ENCODE assay signal across 7 mouse cellular contexts in genomic region chr11:88614527-88615305, GRCm38 (mm10).
A peak's percentile ranks its signal among the peaks of the same experiment; 100 is the strongest.
DNase-seq lines count a peak whose midpoint lies in the region; ATAC-seq and TF ChIP-seq lines count a peak whose summit lies in the region.

No protein-coding gene starts in this region.

- H3K4me2 ChIP-seq in CH12.LX (ENCODE audit: insufficient read depth, low read depth, poor library complexity, severe bottlenecking), result peak overlapping the region; percentile 61
- H3K4me2 ChIP-seq in liver, embryonic 15.5 days, result peak overlapping the region; percentile 54

- no peak for TF ChIP-seq CTCF in layer of hippocampus, adult 2 months (conservative IDR thresholded peaks at IDR 0.05)
- TF ChIP-seq CTCF in CH12.LX (conservative IDR thresholded peaks at IDR 0.05 in 1 of 2, IDR thresholded peaks at IDR 0.05 in 1 of 2; ENCODE audit: low read depth in 2 of 2, low read length in 2 of 2), result no peak

- no peak for DNase-seq in layer of hippocampus, adult 2 months (ENCODE audit: low spot score in 2 of 2)
- no peak for DNase-seq in layer of hippocampus, adult 9-11 months
- DNase-seq in CH12.LX (ENCODE audit: extremely low read depth), result peak; percentile 81
- no peak for DNase-seq in ovary, postnatal 14 days (ENCODE audit: low spot score)
- no peak for DNase-seq in embryo, embryonic 10.5 days (ENCODE audit: low spot score)

- WGBS in liver, embryonic 15.5 days (ENCODE audit: insufficient replicate concordance), result 35% methylated on average over 11 of the region's 11 CpGs

- dilution Hi-C loops in CH12.LX (cut with MboI; ENCODE audit: extremely low pct_ligation_motif_present, extremely low pct_unique_long_range_greater_than_20kb, low sequenced_read_pairs), result no loop called here

- peaks cover 17% of the 10 kb centered on the region for H3K79me2 ChIP-seq in CH12.LX (replicated peaks; ENCODE audit: control insufficient read depth, extremely low read depth, insufficient read depth, poor library complexity, severe bottlenecking)

- peak; percentile 30; the same call in 1 of the 2 replicates for TF ChIP-seq POLR2A in CH12.LX (IDR thresholded peaks at IDR 0.05; ENCODE audit: low read depth, low read length)

- TF ChIP-seq RAD21 in CH12.LX (IDR thresholded peaks at IDR 0.05; ENCODE audit: low read depth, low read length), result no peak; the same call in 1 of the 2 replicates

- peaks cover 4 to 35% of the 10 kb centered on the region in 2 experiments for H3K36me3 ChIP-seq in CH12.LX (replicated peaks in 1 of 2; ENCODE audit: control insufficient read depth in 1 of 2, insufficient read depth in 1 of 2, low read length in 1 of 2)
- no peaks in the 10 kb centered on the region for H3K36me3 ChIP-seq in liver, embryonic 15.5 days (replicated peaks)

- peak overlapping the region; percentile 81 for H3K27ac ChIP-seq in layer of hippocampus, adult 2 months
- peak overlapping the region; percentile 96 for H3K27ac ChIP-seq in CH12.LX (ENCODE audit: insufficient read depth, low read depth)
- H3K27ac ChIP-seq in brown adipose tissue, adult 24 weeks (replicated peaks; ENCODE audit: low read depth, low read length), result peak overlapping the region; percentile 53; the same call in 1 of the 2 replicates
- peak overlapping the region; percentile 61 for H3K27ac ChIP-seq in liver, embryonic 15.5 days (replicated peaks)

- peak; percentile 43 for ATAC-seq in liver, embryonic 15.5 days (ENCODE audit: insufficient read depth)

- no peak overlapping the region for H3K4me3 ChIP-seq in layer of hippocampus, adult 2 months
- H3K4me3 ChIP-seq in CH12.LX (replicated peaks in 1 of 3; ENCODE audit: low read depth in 2 of 3, low read length in 2 of 3, poor library complexity in 1 of 3), result peak overlapping the region; percentile 28 to 38 (median 30)
- H3K4me3 ChIP-seq in brown adipose tissue, adult 24 weeks (ENCODE audit: insufficient read depth, low read depth, low read length), result no peak overlapping the region
- peak overlapping the region; percentile 9; the same call in 1 of the 2 replicates for H3K4me3 ChIP-seq in liver, embryonic 15.5 days (replicated peaks)

- in situ Hi-C loops in CH12.LX (cut with MboI; ENCODE audit: low pct_ligation_motif_present, low pct_unique_long_range_greater_than_20kb, low sequenced_read_pairs), result no loop called here

- H3K9me3 ChIP-seq in CH12.LX (replicated peaks; ENCODE audit: low read length), result no peaks in the 10 kb centered on the region
- H3K9me3 ChIP-seq in liver, embryonic 15.5 days (replicated peaks), result no peaks in the 10 kb centered on the region

- H3K4me1 ChIP-seq in CH12.LX (ENCODE audit: control insufficient read depth in 1 of 2, insufficient read depth in 2 of 2), result peaks cover 38 to 86% of the 10 kb centered on the region in 2 experiments
- H3K4me1 ChIP-seq in brown adipose tissue, adult 24 weeks (ENCODE audit: control insufficient read depth, insufficient read depth, insufficient read length, low read length), result peaks cover 16% of the 10 kb centered on the region
- peaks cover 69% of the 10 kb centered on the region for H3K4me1 ChIP-seq in liver, embryonic 15.5 days (replicated peaks)

- peak overlapping the region; percentile 50 for H3K9ac ChIP-seq in CH12.LX (ENCODE audit: insufficient read depth, low read depth)
- H3K9ac ChIP-seq in liver, embryonic 15.5 days, result 0 out of 2 replicates have a peak overlapping the region, but pooled peaks have one; percentile 1

- H3K27me3 ChIP-seq in CH12.LX (replicated peaks), result no peaks in the 10 kb centered on the region
- H3K27me3 ChIP-seq in liver, embryonic 15.5 days, result no peaks in the 10 kb centered on the region

- peak; percentile 84 for TF ChIP-seq EP300 in CH12.LX (IDR thresholded peaks at IDR 0.05; ENCODE audit: low read length)

TF ChIP-seq in CH12.LX, 34 proteins besides CTCF, POLR2A, EP300 and RAD21:
- TF ChIP-seq NRF1 (IDR thresholded peaks at IDR 0.05; ENCODE audit: low read depth, low read length), result no peak
- TF ChIP-seq CHD1 (IDR thresholded peaks at IDR 0.05; ENCODE audit: low read depth, low read length), result peak; percentile 96
- no peak for TF ChIP-seq UBTF (IDR thresholded peaks at IDR 0.05; ENCODE audit: low read depth, low read length)
- TF ChIP-seq ZNF384 (IDR thresholded peaks at IDR 0.05; ENCODE audit: low read depth, low read length), result peak; percentile 50; the same call in 1 of the 2 replicates
- TF ChIP-seq PAX5 (IDR thresholded peaks at IDR 0.05; ENCODE audit: low read length), result no peak
- peak; percentile 80 for TF ChIP-seq CHD2 (IDR thresholded peaks at IDR 0.05; ENCODE audit: low read length)
- TF ChIP-seq ETS1 (conservative IDR thresholded peaks at IDR 0.05; ENCODE audit: low read depth, low read length), result peak; percentile 61
- peak; percentile 92 for TF ChIP-seq MEF2A (IDR thresholded peaks at IDR 0.05; ENCODE audit: borderline replicate concordance, low read depth, low read length)
- peak; percentile 87 for TF ChIP-seq IRF4 (IDR thresholded peaks at IDR 0.05; ENCODE audit: low read depth, low read length)
- peak; percentile 1; the same call in 1 of the 2 replicates for TF ChIP-seq SMC3 (IDR thresholded peaks at IDR 0.05; ENCODE audit: low read depth, low read length)
- peak; percentile 78 for TF ChIP-seq SIN3A (IDR thresholded peaks at IDR 0.05; ENCODE audit: low read length)
- TF ChIP-seq ZMIZ1 (IDR thresholded peaks at IDR 0.05; ENCODE audit: low read depth, low read length), result peak; percentile 20; the same call in 1 of the 2 replicates
- peak; percentile 55; the same call in 1 of the 2 replicates for TF ChIP-seq MAX (IDR thresholded peaks at IDR 0.05; ENCODE audit: low read length)
- peak; percentile 31; the same call in 1 of the 2 replicates for TF ChIP-seq HCFC1 (IDR thresholded peaks at IDR 0.05; ENCODE audit: low read depth, low read length)
- peak; percentile 86 for TF ChIP-seq TCF12 (IDR thresholded peaks at IDR 0.05; ENCODE audit: low read depth, low read length)
- peak; percentile 79 for TF ChIP-seq BHLHE40 (IDR thresholded peaks at IDR 0.05; ENCODE audit: low read depth, low read length)
- TF ChIP-seq USF1 (IDR thresholded peaks at IDR 0.05; ENCODE audit: low read depth, low read length), result no peak
- TF ChIP-seq POLR2AphosphoS2 (IDR thresholded peaks at IDR 0.05; ENCODE audit: low read depth, low read length), result no peak
- peak; percentile 72; the same call in 1 of the 2 replicates for TF ChIP-seq MXI1 (IDR thresholded peaks at IDR 0.05; ENCODE audit: low read depth, low read length)
- 0 out of 2 replicates have a peak, but pooled peaks have one; percentile 44 for TF ChIP-seq TBP (conservative IDR thresholded peaks at IDR 0.05; ENCODE audit: low read depth, low read length)
- no peak for TF ChIP-seq GABPA (IDR thresholded peaks at IDR 0.05; ENCODE audit: insufficient replicate concordance, low read depth, low read length)
- no peak for TF ChIP-seq NELFE (IDR thresholded peaks at IDR 0.05; ENCODE audit: low read depth, low read length)
- no peak; the same call in 1 of the 2 replicates for TF ChIP-seq JUN (IDR thresholded peaks at IDR 0.05; ENCODE audit: insufficient read depth, low read depth, low read length)
- no peak for TF ChIP-seq USF2 (conservative IDR thresholded peaks at IDR 0.05; ENCODE audit: low read depth, low read length)
- TF ChIP-seq ZKSCAN1 (IDR thresholded peaks at IDR 0.05; ENCODE audit: borderline replicate concordance, low read depth, low read length), result no peak; the same call in 1 of the 2 replicates
- TF ChIP-seq E2F4 (IDR thresholded peaks at IDR 0.05; ENCODE audit: insufficient replicate concordance, low read depth, low read length), result no peak
- TF ChIP-seq MAFK (IDR thresholded peaks at IDR 0.05; ENCODE audit: insufficient replicate concordance, low read length), result 0 out of 2 replicates have a peak, but pooled peaks have one; percentile 26
- no peak for TF ChIP-seq ZC3H11A (IDR thresholded peaks at IDR 0.05; ENCODE audit: low read depth, low read length)
- no peak; the same call in 1 of the 2 replicates for TF ChIP-seq ELF1 (IDR thresholded peaks at IDR 0.05; ENCODE audit: low read depth, low read length)
- TF ChIP-seq MYC (IDR thresholded peaks at IDR 0.05; ENCODE audit: low read depth, low read length), result peak; percentile 15; the same call in 1 of the 2 replicates
- peak; percentile 90; the same call in 1 of the 2 replicates for TF ChIP-seq MAZ (IDR thresholded peaks at IDR 0.05; ENCODE audit: low read depth, low read length)
- peak; percentile 73 for TF ChIP-seq RCOR1 (conservative IDR thresholded peaks at IDR 0.05; ENCODE audit: low read depth, low read length)
- 0 out of 2 replicates have a peak, but pooled peaks have one; percentile 34 for TF ChIP-seq KAT2A (IDR thresholded peaks at IDR 0.05; ENCODE audit: insufficient replicate concordance, low read length)
- TF ChIP-seq JUND (conservative IDR thresholded peaks at IDR 0.05; ENCODE audit: low read depth, low read length), result peak; percentile 46; the same call in 1 of the 2 replicates
TF ChIP-seq in CH12.LX: peak in this region for 21.

Comparison
In these comparisons a context has a peak if more than half of its experiments do, and no peak if none do; other contexts are left out.
1. H3K4me3 ChIP-seq: peak in CH12.LX (3 of 3) and liver, embryonic 15.5 days (single experiment); none in layer of hippocampus, adult 2 months (single experiment) and brown adipose tissue, adult 24 weeks (single experiment).
2. Peak in every context shown above with its lines, with median percentiles within 50 percentile points of each other: H3K27ac ChIP-seq.